Mouse (Mus musculus) lung, postnatal 0 days (tissue): Measurements from ENCODE around the gene Strap.

Experiments used
- CTCF ChIP-seq: IDR thresholded peaks from 2 replicates; pipeline ENCODE4 v1.5.1; 2016; ENCODE audit warnings: antibody characterized with exemption, mild to moderate bottlenecking
- EP300 ChIP-seq: IDR thresholded peaks from 2 replicates; pipeline ENCODE4 v1.6.1; 2016; ENCODE audit warnings: antibody characterized with exemption, mild to moderate bottlenecking, control low read depth

DNA sequence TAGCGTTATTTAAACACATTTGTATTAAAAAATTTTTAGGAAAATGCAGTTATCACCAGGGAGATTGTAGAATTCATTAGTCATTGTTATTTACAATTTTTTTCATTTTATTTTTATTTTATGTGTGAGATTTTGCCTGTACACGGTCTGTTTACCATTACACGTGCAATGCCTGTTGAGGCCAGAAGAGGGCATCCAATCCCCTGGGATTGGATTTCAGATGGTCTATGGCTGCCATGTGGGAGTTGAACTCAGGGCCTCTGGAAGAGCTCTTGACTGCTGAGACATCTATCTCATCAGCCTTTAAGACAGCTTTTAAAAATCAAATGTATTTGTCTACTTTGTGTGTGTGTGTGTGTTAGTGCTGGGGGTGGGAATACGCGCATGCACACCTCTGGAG, 21.4 kb downstream of the Strap start:
- peak; percentile 73 for TF ChIP-seq CTCF
- TF ChIP-seq EP300, result no peak
